Mouse (Mus musculus): ENCODE results near the gene Nfam1.

GRCm38 (mm10) chr15:83032981-83033541 lies at the start of gene Nfam1:
- TF ChIP-seq CTCF (IDR thresholded peaks at IDR 0.05; ENCODE audit: borderline replicate concordance, insufficient read depth, low read depth, low read length), result no peak
- TF ChIP-seq POLR2A (IDR thresholded peaks at IDR 0.05; ENCODE audit: borderline replicate concordance, insufficient read depth, low read length), result no peak
